Mouse (Mus musculus): Measurements from ENCODE around the gene Wipi2.

The Wipi2 gene

DNA sequence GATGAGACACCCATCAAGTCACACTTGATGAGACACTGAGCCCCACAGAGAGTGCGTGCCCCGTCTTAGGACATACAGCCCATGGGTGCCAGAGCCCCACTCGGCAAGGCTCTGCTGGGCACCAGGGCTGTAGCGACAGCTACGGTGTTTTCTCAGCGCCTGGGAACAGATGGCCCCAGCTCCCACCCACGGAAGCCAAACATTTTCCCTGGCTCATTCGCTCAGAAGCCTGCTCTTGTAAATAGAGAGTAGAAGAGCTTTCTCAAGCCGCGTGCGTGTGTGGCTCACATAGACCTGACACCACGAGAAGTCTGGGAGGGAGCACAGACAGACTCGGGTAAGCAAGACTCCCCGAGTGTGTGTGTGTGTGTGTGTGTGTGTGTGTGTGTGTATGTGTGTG is 64.8 kb downstream of the Wipi2 start, which contains the start of gene Slc29a4:
Gene Slc29a4 (plus strand): TSS at position 265 of the 400 bp plus-strand sequence.
- DNase-seq (ENCODE audit: low spot score in 2 of 2), result peak; percentile 49 to 65

DNA sequence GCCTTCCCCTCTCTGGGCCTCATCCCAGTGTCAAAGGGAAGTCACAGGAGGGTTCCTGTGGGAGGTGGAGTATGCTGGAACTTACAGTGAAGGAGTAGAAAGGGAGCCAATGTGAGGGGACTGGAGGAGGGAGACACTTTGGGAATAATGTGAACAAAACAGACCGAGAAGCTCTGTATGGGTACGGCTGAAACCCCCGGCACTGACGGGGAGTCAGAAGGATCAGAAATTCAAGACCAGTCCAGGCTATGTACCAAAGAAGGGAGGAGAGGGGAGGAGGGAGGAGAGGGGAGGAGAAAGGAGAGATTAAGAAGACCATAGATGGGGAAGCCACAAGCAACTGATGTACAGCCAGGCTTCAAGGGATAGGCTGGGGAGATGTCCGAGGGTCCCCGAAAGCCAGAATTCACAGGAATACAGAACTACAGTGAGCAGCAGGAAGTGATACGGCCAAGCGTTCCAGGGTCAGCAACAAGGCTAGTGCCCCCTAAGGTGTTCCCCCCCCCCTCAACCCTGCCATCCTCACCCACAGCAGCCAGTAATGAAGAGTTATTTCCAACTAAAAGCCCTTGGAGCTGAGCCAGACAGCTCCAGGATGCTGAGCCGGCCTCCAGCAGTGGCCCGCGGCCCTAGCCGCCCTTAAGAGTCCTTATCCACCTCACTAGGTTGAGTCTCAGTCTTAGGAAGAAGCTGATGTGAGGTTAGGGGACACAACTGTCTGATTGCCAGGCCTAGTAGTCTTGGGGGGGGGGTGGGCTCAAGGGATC is 65.7 kb downstream of the Wipi2 start:
- no peak for DNase-seq (ENCODE audit: low spot score in 2 of 2)

DNA sequence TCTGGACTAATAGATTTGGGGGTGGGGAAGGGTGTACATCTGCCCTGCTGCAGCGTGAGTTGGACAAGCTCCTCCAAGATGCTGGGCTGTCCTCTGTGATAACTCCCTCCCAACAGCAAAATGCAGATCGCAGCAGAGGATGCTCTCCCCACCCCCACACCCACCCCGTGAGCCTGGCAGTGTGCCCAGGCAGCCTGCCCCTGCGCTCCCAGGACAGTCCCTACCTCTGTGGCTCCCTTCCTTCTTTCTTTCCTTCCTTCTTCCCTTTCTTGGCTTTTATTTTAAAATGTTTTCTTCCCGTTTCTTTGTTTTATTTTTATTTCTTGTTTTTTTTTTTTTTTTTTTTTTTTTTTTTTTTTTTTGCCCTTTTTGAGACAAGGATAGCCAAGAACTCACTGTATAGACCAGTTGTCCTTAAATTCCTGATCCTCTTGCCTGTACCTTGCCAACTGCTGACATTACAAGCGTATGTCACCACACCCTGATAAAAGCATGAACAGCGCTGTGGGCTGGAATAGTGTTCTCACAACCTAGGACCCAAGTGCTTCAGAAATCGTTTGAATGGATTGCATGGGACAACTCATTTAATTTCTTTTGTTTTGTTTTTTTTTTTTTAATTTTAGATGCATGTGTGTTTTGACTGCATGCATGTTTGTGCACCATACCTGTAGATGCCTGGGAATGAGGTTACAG is 66.4 kb downstream of the Wipi2 start:
- no peak for DNase-seq (ENCODE audit: low spot score in 2 of 2)

DNA sequence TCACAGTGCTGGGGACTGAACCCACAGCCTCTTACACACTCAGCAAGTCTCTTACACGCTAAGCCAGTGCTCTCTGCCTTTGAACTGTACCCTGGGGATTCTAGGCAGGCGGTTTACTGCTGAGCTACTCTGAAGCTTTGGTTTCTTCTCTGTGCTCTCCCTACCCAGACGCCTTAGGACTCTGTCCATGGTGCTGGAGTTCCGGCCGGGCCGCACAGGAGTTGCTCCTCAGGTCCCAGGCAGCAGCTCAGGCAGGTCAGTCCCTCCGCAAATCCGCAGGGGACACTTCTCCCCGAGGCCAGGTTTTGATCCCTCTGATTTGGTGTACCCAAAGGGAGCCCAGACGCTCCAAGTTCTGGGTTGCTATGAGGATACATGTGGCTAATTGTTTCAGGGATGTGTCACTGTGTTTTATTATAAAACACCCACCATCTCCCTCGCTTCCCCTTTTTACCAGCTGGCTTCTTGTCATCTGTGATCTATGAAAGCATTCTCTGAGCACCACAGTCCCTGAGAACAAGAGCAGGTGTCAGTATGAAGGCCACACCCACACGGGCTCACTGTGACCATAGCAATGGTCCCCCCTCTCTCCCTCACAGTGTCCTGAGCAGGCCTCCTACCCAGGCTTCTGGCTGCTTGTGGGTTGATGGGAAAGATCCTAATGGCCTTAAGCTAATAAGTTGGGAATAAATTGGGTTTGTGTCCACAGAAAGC is 67.3 kb downstream of the Wipi2 start:
- peak in 1 of 2 experiments; percentile 51 for DNase-seq (ENCODE audit: low spot score in 2 of 2)

DNA sequence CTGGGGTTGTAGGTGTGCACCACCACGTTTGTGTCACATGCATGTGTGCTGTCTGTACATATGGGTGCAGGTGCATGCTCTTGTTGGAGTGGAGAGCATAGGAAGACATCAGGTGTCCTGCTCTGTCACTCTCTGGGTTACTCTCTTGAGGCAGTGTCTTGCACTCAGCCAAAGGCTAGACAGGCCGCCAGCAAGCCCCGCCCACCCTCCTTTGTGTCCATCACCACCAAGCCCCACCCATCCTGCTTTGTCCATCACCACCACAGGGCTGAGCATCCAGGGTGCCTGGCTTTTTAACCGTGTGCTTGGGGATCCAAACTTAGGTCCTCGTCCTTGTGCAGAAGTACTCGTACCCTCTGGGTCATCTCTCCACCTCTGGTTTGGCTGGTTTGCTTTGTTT is 68.8 kb downstream of the Wipi2 start:
- no peak for DNase-seq (ENCODE audit: low spot score in 2 of 2)

DNA sequence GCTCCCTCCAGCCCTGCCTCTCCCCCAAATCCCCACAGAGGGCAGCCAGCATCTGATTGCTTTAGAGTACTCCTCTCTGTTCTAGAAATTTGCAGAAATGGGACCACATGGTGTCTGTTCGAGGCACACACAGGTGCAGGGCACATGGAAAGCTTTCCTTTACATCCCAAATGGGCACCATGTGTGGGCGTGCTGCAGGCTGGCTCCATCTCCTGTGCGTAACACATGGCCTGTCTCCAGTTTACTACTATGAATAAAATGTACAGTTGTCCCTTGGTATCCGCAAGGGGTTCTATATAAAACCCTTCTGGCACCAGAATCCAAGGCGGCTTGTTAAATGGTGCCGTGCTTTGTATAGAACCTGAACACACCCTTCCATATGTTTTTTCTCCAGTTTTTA is 69.4 kb downstream of the Wipi2 start:
- peak; percentile 54 to 71 for DNase-seq (ENCODE audit: low spot score in 2 of 2)

DNA sequence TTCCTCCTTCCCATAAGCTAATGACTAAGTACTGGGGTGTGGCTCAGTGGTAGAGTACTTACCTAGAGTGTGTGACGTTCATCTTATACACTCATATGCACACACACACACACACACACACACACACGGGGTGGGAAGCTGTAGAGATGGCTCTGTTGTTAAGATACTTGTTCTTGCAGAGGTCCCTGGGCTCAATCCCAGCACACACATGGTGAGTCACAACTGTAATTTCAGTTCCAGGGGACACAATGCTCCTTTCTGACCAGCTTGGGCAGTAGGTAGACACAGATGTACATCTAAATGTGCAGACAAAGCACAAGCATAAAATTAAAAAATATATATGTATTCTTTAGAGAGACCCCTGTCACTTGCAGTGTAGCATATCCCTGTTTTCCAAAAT is 70.2 kb downstream of the Wipi2 start:
- no peak for DNase-seq (ENCODE audit: low spot score in 2 of 2)

DNA sequence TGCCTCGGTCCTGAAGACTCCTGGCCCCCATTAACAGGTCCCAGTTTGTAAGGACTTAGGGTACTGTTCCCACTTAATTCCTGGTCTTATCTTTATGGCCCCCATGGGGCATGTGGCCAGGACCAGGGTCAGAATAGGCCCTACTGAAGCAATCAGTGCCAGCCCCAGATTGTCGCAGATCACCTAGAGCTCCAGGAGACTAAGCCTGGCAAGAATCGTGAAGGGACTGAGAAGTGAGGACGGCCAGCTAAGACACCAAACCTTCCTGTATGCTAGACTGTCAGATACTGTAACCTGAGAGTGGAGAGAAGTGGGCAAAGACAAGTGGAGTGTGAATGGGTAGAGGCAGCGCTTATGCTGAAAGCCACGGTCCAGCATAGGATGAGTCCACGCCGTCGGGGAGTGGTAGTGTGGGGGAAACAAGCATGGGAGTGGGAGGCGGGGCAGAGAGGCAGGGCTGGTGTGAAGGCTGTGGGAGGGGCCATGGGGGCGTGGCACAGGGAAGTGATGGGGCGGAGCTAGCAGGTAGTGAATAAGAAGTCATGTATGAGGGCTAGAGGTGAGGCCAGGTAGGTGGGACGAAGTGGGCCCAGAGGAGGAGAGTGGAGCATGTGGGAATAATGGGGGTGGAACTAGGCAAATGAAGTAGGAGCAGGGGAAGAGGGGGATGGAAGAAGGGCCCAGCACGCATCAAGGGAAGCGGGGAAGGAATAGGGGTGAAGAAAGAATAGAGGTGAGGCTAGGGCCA is 73.5 kb downstream of the Wipi2 start:
- DNase-seq (ENCODE audit: low spot score in 2 of 2), result no peak

DNA sequence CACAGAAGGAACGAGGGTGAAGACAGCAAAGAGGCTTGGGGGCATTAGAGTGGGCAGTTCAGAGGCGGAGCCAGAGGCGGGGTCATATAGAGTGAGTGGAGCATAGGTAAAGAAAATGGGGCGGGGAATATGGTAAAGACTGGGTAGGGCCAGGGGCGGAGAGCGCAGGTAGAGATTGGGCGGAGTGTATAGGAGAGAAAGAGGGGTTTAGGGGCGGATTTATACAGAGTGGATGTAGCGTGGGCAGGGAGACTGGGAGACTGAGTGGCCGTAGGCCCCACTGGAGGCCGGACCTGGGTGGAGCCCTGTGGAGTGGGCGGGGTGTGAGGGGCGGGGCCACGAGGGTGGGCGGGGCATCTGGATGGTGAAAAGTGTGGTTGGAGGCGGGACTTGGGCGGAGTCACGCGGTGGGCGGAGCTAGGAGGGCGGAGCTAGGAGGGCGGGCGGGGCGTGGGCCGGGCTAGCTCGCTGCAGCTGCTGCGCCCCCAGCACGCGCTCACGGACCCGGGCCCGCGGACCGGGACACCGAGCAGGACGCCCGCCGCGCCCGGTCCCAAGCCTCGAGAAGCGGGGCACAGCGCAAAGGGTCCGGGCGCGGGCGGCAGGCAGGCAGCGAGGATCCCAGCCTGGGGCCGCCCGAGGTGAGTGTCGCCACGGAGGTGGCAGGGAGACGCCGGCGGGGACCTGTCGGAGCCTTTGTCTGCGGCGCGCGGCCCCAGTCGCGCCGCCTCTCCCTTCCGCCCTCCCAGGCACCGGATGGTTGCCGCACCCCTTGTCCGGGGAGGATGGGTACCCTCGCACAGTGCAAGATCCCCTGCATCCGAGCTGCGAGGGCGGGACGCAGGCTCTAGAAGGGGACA is 74.4 kb downstream of the Wipi2 start:
- DNase-seq (ENCODE audit: low spot score in 2 of 2), result peak in 1 of 2 experiments; percentile 62

DNA sequence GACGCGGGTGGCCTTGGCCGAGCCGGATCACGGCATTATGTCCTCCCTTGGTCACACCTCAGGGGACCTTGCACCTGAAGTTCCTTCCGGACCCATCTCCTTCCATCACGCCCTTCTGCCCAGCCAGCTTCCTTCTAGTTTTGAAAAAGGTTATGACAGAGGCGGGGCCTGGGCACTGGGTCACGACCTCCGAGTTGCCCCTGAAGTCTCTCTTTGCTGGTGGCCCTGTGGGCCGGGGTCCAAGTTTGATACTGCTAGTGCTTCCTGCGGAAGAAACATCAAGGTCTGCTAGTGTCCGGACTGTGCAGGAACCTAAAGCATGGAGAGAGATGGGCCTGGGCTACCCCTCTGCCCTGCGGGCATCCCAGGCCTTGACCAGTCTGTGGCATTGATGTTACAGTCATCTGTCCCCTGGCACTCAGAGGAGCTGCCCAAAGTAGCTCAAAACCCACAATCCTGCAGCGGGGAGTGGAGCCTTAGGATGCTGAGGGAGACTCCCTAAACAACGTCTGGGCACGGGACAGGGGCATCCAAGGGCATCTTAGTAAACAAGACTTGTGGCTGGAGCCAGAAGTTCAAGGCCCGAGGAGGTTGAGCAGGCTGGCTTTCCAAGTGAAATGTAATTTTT is 75.1 kb downstream of the Wipi2 start:
- no peak for DNase-seq (ENCODE audit: low spot score in 2 of 2)

DNA sequence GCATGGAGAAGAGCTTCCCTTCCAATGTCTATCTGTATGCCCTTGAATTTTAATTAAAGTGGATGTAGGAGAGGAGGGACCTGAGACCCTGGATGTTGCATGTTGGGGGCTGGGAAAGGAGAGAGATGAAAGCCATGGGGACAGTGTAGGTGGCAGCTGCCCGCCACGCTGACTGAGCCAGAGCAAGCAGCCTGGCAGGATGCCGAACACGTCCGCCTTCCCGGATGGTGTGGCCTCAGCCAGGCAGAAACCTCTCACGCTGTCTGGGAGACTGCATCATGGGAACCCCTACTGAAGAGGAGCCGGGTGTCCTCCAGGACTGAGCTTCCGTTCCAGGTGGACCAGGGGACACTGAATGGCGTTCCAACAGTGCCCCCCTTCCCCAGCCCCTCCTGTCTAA is 76.1 kb downstream of the Wipi2 start:
- no peak for DNase-seq (ENCODE audit: low spot score in 2 of 2)

DNA sequence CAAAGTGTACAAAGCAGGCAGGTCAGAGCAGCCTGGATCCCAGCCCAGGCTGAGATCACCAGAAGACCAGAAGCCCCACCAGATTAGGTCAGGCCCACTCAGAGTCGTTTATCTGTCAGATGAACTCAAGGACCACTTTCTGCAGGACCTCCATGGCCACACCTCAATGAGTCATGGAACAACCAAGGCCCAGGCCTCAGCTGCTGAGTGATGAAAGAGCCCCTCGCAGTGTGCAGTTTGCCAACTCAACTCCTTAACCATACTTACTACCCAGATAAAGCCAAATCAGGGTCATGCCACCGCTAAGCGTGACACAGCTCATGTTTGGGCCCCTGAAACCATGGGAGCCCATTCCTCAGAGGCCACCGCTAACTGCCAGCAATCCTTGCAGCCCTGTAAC is 80.2 kb downstream of the Wipi2 start:
- no peak for DNase-seq (ENCODE audit: low spot score in 2 of 2)

DNA sequence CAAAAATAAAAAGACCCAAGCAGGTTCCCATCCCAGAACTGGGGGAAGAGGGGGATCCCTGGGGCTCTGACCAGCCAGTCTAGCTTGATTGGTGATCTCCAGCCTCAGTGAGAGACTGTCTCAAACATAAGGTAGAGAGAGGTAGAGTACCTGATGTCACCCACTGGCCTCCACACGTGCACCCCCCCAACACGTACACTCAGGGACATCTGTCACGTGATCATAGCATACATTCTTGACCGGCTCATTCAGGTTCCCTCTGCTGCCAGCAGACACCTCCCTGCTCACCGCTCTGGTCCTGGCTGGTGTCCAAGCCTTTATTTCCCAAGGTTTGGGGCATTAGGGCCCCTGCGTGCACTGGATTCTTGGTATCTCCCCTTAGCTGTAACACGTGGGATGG is 81.9 kb downstream of the Wipi2 start:
- no peak for DNase-seq (ENCODE audit: low spot score in 2 of 2)

DNA sequence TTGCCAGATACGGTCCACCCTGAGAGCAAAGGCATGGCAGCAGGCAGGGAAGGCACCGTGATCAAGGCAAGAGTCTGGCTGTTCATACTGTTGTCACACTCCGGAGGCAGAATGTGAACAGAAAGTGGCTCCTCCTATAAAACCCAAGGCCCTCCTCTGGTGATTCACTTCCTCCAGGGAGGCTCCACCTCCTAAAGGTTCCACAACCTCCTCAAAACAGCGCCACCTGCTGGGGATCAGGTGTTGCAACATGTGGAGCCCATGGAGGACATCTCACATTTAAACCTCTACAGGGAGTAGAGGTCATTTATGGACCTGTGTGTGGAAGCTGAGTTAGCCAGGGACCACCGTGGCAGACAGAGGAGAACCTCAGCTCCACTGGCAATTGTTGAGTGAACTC is 84.9 kb downstream of the Wipi2 start:
- DNase-seq (ENCODE audit: low spot score in 2 of 2), result no peak

DNA sequence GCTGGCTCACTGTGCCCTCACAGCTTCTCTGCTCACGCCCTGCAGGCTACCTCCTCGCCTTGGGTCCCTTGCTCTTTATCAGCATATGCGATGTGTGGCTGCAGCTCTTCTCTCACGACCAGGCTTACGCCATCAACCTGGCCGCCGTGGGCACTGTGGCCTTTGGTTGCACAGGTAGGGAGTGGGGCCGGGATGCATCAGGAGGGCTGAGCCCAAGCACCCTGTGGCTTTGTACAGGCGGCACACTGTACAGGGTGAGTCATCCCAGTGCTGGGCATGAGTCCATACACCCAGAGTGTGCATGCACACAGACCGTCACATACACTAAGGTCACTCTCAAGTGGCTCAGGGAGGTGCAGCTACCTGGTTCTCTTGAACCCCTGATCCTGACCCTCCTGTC is 86.5 kb downstream of the Wipi2 start:
- no peak for DNase-seq (ENCODE audit: low spot score in 2 of 2)

DNA sequence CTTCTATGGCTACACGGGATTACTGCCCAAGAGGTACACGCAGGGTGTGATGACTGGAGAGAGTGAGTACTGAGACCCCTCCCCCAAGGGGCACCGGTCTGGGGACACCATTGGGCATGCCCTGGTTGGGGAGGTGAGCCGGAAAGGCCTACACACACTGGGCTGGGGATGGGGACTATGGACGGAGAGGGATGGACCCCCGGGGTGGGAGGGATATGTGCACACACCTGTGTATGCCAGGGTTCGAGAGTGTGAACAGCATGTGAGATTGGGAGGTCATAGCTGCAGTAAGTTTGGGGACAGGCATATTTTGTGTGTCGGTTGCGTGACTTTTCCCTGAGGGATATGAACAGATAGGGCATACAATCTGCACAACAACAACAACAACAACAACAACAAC is 87.6 kb downstream of the Wipi2 start:
- no peak for DNase-seq (ENCODE audit: low spot score in 2 of 2)

DNA sequence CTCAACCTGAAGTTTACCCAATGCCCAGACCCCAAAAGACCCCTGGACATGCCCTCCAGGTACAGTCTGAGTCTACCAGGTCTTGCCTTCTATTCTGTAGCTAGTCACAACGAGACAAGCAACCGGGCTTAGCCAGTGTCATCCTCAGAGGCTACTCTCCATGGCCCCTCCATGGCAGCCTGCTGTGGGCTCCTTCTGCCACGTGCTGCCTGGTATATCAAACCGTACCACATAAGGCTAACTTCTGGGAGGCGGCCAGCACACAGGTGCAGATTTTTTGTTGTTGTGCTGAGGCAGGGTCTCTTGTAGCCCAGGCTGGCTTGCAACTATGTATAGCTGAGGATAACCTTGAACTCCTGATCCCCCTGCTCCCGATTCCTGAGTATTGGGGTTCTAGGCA is 88.6 kb downstream of the Wipi2 start:
- no peak for DNase-seq (ENCODE audit: low spot score in 2 of 2)

DNA sequence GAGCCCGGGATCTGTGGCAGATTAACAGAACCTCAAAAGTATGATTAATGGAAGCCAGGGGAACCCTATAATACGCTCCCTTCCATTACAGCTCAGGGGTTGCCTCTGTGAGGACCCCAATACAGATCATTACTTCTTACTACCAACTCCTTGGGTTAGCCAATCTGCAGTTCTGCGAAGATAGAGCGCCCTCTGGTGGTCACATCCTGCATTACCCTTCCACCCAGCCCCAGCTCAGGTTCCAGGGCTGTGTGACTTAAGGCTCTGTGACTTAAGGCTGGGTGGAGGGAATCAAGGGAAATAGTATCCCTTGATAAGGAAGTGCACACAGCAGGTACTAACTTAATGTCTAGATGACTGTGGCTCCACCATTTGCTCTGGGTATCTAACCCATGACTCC is 90.5 kb downstream of the Wipi2 start:
- DNase-seq (ENCODE audit: low spot score in 2 of 2), result peak in 1 of 2 experiments; percentile 81

DNA sequence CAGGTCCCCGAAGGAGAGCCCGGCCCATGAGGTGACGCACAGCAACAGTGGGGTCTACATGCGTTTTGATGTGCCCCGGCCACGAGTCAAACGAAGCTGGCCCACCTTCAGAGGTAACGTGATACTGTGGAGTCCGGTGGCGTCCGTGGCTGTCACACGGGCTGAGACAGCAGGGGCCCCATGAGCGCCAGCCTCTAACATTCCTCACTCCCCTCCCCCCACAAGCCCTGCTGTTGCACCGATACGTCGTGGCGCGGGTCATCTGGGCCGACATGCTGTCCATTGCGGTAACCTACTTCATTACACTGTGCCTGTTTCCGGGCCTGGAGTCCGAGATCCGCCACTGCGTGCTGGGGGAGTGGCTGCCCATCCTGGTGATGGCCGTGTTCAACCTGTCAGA is 91.0 kb downstream of the Wipi2 start:
- no peak for DNase-seq (ENCODE audit: low spot score in 2 of 2)

DNA sequence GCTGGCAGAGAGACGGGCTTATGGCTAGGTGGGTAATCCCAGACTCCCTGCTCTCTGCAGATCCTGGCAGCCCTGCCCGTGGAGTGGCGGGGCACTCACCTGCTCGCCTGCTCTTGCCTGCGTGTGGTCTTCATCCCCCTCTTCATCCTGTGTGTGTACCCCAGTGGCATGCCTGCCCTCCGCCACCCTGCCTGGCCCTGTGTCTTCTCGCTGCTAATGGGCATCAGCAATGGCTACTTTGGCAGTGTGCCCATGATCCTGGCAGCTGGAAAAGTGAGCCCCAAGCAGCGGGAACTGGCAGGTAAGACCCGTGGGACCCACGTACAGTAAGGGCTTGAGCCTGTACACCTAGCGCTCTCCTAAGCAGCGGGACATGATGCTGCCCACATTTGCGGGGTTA is 92.4 kb downstream of the Wipi2 start:
- no peak for DNase-seq (ENCODE audit: low spot score in 2 of 2)

Data from frontal cortex, postnatal 10 days (tissue).